Mouse (Mus musculus) retina, adult 2 months (tissue): ENCODE data around the gene Sp6.

Experiments
- DNase-seq: peaks from one replicate; pipeline ENCODE4 v3.0.0-alpha.2; 2012; ENCODE audit warnings: low read depth, low spot score

Sp6 gene

GRCm38 (mm10) chr11:97021873-97022484 lies 8.8 kb downstream of the Sp6 start:
- DNase-seq, result peak; percentile 58

GRCm38 (mm10) chr11:97024977-97025376 lies 11.8 kb downstream of the Sp6 start:
- no peak for DNase-seq

GRCm38 (mm10) chr11:97025721-97026344 lies 12.6 kb downstream of the Sp6 start:
- DNase-seq, result peak; percentile 69

- peak; percentile 77 for DNase-seq
Observed at GRCm38 (mm10) chr11:97029686-97030417, 16.7 kb downstream of the Sp6 start, which contains the start of gene Scrn2. Gene Scrn2 (plus strand): TSS chr11:97029938.

- no peak for DNase-seq
Observed at GRCm38 (mm10) chr11:97030426-97030825, 17.2 kb downstream of the Sp6 start.

GRCm38 (mm10) chr11:97031977-97032376 lies 18.8 kb downstream of the Sp6 start:
- no peak for DNase-seq

- DNase-seq, result no peak
Observed at GRCm38 (mm10) chr11:97032499-97032898, 19.3 kb downstream of the Sp6 start.

GRCm38 (mm10) chr11:97033781-97034180 lies 20.6 kb downstream of the Sp6 start:
- DNase-seq, result no peak

- no peak for DNase-seq
Observed at GRCm38 (mm10) chr11:97036141-97036540, 22.9 kb downstream of the Sp6 start.

GRCm38 (mm10) chr11:97038881-97039280 lies 25.7 kb downstream of the Sp6 start:
- no peak for DNase-seq

- no peak for DNase-seq
Observed at GRCm38 (mm10) chr11:97040301-97041021, 27.3 kb downstream of the Sp6 start.

- DNase-seq, result peak; percentile 93
Observed at GRCm38 (mm10) chr11:97041022-97041899, 28.1 kb downstream of the Sp6 start, which contains the start of the genes Lrrc46 and Mrpl10. Gene Lrrc46 (minus strand): TSS chr11:97041407. Gene Mrpl10 (plus strand): TSS chr11:97041560.

GRCm38 (mm10) chr11:97044902-97045301 lies 31.7 kb downstream of the Sp6 start:
- no peak for DNase-seq

GRCm38 (mm10) chr11:97045861-97046260 lies 32.7 kb downstream of the Sp6 start:
- DNase-seq, result no peak

GRCm38 (mm10) chr11:97048090-97048650 lies 35.0 kb downstream of the Sp6 start:
- DNase-seq, result no peak

- no peak for DNase-seq
Observed at GRCm38 (mm10) chr11:97049492-97050085, 36.4 kb downstream of the Sp6 start.

GRCm38 (mm10) chr11:97050216-97050943 lies 37.2 kb downstream of the Sp6 start, which contains the start of gene Osbpl7:
Gene Osbpl7 (plus strand): TSS chr11:97050628.
- peak; percentile 45 for DNase-seq

GRCm38 (mm10) chr11:97050944-97051586 lies 37.9 kb downstream of the Sp6 start:
- DNase-seq, result no peak

- no peak for DNase-seq
Observed at GRCm38 (mm10) chr11:97052219-97052646, 39.0 kb downstream of the Sp6 start.
